Mouse (Mus musculus) liver, embryonic 18 days (tissue): ENCODE measurements around the gene Pycr1. TPM values are rescaled to one million over a fixed set of nuclear protein-coding genes. Genes with fewer than 3 reads are reported as not detected.

Experiments used
- polyA plus RNA-seq: library from polyadenylated mRNA; depleted of rRNA; stranded (reverse); fragments of >200 nt; gene quantifications from 2 replicates; pipeline ENCODE4 v1.2.3, GENCODE M21; 2012; rRNA removed

Gene Pycr1
- polyA plus RNA-seq, result 6.9 and 7.8 TPM in 2 replicates

GRCm38 (mm10) chr11:120643601-120643987 is at the start of gene Pycr1:
Gene Pycr1 (minus strand): TSS chr11:120643769.

GRCm38 (mm10) chr11:120672687-120673593 is 29.4 kb upstream of the Pycr1 start, which contains the start of gene Aspscr1:
Gene Aspscr1 (plus strand): TSS chr11:120672973.

GRCm38 (mm10) chr11:120661076-120661460 is 17.5 kb upstream of the Pycr1 start, which contains the start of gene Notum:
Gene Notum (minus strand): TSS chr11:120661175.

GRCm38 (mm10) chr11:120648001-120648476 is 4.5 kb upstream of the Pycr1 start, which contains the start of gene Myadml2:
Gene Myadml2 (minus strand): TSS chr11:120648158.

GRCm38 (mm10) chr11:120633520-120634343 is 9.8 kb downstream of the Pycr1 start, which contains the start of gene Mafg:
Gene Mafg (minus strand): TSS chr11:120633600.

GRCm38 (mm10) chr11:120625152-120625775 is 18.3 kb downstream of the Pycr1 start, which contains the start of gene Sirt7:
Gene Sirt7 (minus strand): TSS chr11:120625240.

GRCm38 (mm10) chr11:120617519-120618112 is 26.0 kb downstream of the Pycr1 start, which contains the start of gene Pcyt2:
Gene Pcyt2 (minus strand): TSS chr11:120617936.

GRCm38 (mm10) chr11:120608241-120609034 is 35.1 kb downstream of the Pycr1 start, which contains the start of gene Npb:
Gene Npb (plus strand): TSS chr11:120608477.

GRCm38 (mm10) chr11:120598283-120598989 is 45.1 kb downstream of the Pycr1 start, which contains the start of the genes Alyref and Anapc11:
Gene Alyref (minus strand): TSS chr11:120598365.
Gene Anapc11 (plus strand): TSS chr11:120598421.

Other genes starting within 250 kb of the Pycr1 start
- 17.2 and 19.2 TPM in 2 replicates for gene Nploc4, start 206.1 kb downstream of the Pycr1 start, polyA plus RNA-seq
- gene Tspan10, start 201.1 kb downstream of the Pycr1 start, polyA plus RNA-seq, result not detected in 2 replicates
- 0.20 and 0.23 TPM in 2 replicates for gene Pde6g, start 190.3 kb downstream of the Pycr1 start, polyA plus RNA-seq
- gene Oxld1, start 185.7 kb downstream of the Pycr1 start, polyA plus RNA-seq, result 10.7 and 12.5 TPM in 2 replicates
- gene Ccdc137, start 185.7 kb downstream of the Pycr1 start, polyA plus RNA-seq, result 10.3 and 12.0 TPM in 2 replicates
- gene Arl16, start 176.2 kb downstream of the Pycr1 start, polyA plus RNA-seq, result 11.1 and 11.7 TPM in 2 replicates
- 72.1 and 77.6 TPM in 2 replicates for gene Mrpl12, start 159.2 kb downstream of the Pycr1 start, polyA plus RNA-seq
- gene Slc25a10, start 151.9 kb downstream of the Pycr1 start, polyA plus RNA-seq, result 30.6 and 30.7 TPM in 2 replicates
- gene Gcgr, start 113.1 kb downstream of the Pycr1 start, polyA plus RNA-seq, result 49.1 and 58.0 TPM in 2 replicates
- 41.8 and 45.5 TPM in 2 replicates for gene Mcrip1, start 94.0 kb downstream of the Pycr1 start, polyA plus RNA-seq
- not detected in 2 replicates for gene Ppp1r27, start 92.6 kb downstream of the Pycr1 start, polyA plus RNA-seq
- gene P4hb, start 70.5 kb downstream of the Pycr1 start, polyA plus RNA-seq, result 432 and 494 TPM in 2 replicates
- 142 and 152 TPM in 2 replicates for gene Arhgdia, start 62.1 kb downstream of the Pycr1 start, polyA plus RNA-seq
- 49.6 and 60.6 TPM in 2 replicates for gene Alyref, start 45.4 kb downstream of the Pycr1 start, polyA plus RNA-seq
- 34.4 and 36.3 TPM in 2 replicates for gene Anapc11, start 45.3 kb downstream of the Pycr1 start, polyA plus RNA-seq
- gene Npb, start 35.3 kb downstream of the Pycr1 start, polyA plus RNA-seq, result 4.7 TPM in 2 replicates
- gene Pcyt2, start 25.8 kb downstream of the Pycr1 start, polyA plus RNA-seq, result 389 and 419 TPM in 2 replicates
- gene Sirt7, start 18.5 kb downstream of the Pycr1 start, polyA plus RNA-seq, result 30.4 and 32.8 TPM in 2 replicates
- 28.0 and 31.0 TPM in 2 replicates for gene Mafg, start 10.2 kb downstream of the Pycr1 start, polyA plus RNA-seq
- 0.19 and 0.43 TPM in 2 replicates for gene Myadml2, start 4.4 kb upstream of the Pycr1 start, polyA plus RNA-seq
- gene Notum, start 17.4 kb upstream of the Pycr1 start, polyA plus RNA-seq, result 0.25 and 0.26 TPM in 2 replicates
- gene Aspscr1, start 29.2 kb upstream of the Pycr1 start, polyA plus RNA-seq, result 23.8 and 25.4 TPM in 2 replicates
- 54.1 and 60.7 TPM in 2 replicates for gene Cenpx, start 70.0 kb upstream of the Pycr1 start, polyA plus RNA-seq
- 7.4 and 8.9 TPM in 2 replicates for gene Lrrc45, start 70.2 kb upstream of the Pycr1 start, polyA plus RNA-seq
- gene Rac3, start 77.7 kb upstream of the Pycr1 start, polyA plus RNA-seq, result 1.2 and 1.7 TPM in 2 replicates
- gene Dcxr, start 83.5 kb upstream of the Pycr1 start, polyA plus RNA-seq, result 42.2 and 46.5 TPM in 2 replicates
- gene Cbr2, start 88.3 kb upstream of the Pycr1 start, polyA plus RNA-seq, result 0.03 and 0.24 TPM in 2 replicates
- gene Hmga1b, start 119.0 kb upstream of the Pycr1 start, polyA plus RNA-seq, result 1.1 TPM in 2 replicates
- gene Rfng, start 140.4 kb upstream of the Pycr1 start, polyA plus RNA-seq, result 5.5 and 6.7 TPM in 2 replicates
- 49.2 and 50.9 TPM in 2 replicates for gene Gps1, start 140.5 kb upstream of the Pycr1 start, polyA plus RNA-seq
- gene Dus1l, start 152.6 kb upstream of the Pycr1 start, polyA plus RNA-seq, result 25.6 and 27.9 TPM in 2 replicates
- 99.0 and 126 TPM in 2 replicates for gene Fasn, start 180.8 kb upstream of the Pycr1 start, polyA plus RNA-seq